Mouse (Mus musculus) erythroblast, embryonic 14.5 days (primary cell): Measurements from ENCODE around the gene Plxnb1.

Experiments
- GATA1 ChIP-seq: IDR thresholded peaks from 2 replicates; pipeline ENCODE4 v1.6.1; 2012; ENCODE audit warnings: low read length, inconsistent platforms, mixed read lengths
- TAL1 ChIP-seq: IDR thresholded peaks from 3 replicates; pipeline ENCODE4 v1.6.1; 2012; ENCODE audit warnings: low read length, inconsistent platforms, mixed read lengths

- TF ChIP-seq GATA1, result no peak
- no peak for TF ChIP-seq TAL1
Measured at GRCm38 (mm10) chr9:109051011-109051501, 44.1 kb upstream of the Plxnb1 start.
